ENCODE assay signal across 26 mouse cellular contexts in the genomic region with DNA sequence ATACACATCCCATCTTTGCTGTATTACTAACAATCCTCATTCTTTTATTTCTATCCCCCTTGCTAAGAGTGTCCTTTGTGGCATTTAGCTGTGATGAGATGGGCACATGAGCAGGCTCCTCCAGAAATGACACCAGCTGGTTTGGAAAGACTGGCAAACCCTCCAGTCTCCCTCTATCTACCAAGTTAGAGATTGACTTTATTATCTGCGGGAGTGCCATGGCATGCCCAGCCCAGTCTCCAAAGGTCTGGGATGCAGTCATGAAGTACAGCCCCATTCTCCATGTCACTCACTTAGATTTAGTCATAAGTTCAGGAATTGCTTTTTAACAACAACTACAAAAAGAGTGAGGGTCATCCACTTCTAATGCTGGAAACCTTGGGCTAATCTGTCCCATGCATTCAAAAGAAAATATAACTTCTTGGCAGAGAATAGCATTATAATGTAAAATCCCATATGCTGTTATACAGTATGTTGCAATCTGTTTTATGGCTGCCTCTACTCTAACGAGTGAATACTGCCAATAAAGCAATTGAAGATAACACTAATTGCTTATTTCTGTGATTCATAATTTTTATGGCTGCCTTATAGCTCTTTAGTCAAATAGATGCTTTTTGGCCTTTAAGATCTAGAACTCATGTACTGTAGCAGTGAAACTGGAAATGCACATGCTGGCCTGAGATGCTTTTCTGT.
DNase-seq lines count a peak whose midpoint lies in the region; ATAC-seq and TF ChIP-seq lines count a peak whose summit lies in the region.
"Had no signal": no experiment of that assay in that cellular context is flagged by ENCODE, and none has a peak within 500 bp of the region (broad histone marks: within the 10 kb centered on the region; RNA-seq: fewer than 3 reads in every experiment).

No protein-coding gene starts in this region.

- no peak for TF ChIP-seq CTCF in brain, embryonic 14.5 days (IDR thresholded peaks at IDR 0.05; ENCODE audit: borderline replicate concordance, extremely low read depth, insufficient read depth, insufficient read length)

- H3K4me1 ChIP-seq in forebrain, embryonic 15.5 days = peaks cover 26% of the 10 kb centered on the region
- H3K4me1 ChIP-seq in forebrain, embryonic 12.5 days = peaks cover 13% of the 10 kb centered on the region
- H3K4me1 ChIP-seq in intestine, embryonic 15.5 days (replicated peaks) = no peaks in the 10 kb centered on the region

- TF ChIP-seq POLR2A in brain, embryonic 14.5 days (IDR thresholded peaks at IDR 0.05; ENCODE audit: borderline replicate concordance, extremely low read depth, insufficient read depth, insufficient read length, poor library complexity, severe bottlenecking) = no peak

- intact Hi-C loops in heart, postnatal 36 days (cut with DNase I) = no loop called here

- no peaks in the 10 kb centered on the region for H3K9me3 ChIP-seq in forebrain, embryonic 15.5 days
- H3K9me3 ChIP-seq in forebrain, embryonic 12.5 days = no peaks in the 10 kb centered on the region
- no peaks in the 10 kb centered on the region for H3K9me3 ChIP-seq in intestine, embryonic 15.5 days
- H3K9me3 ChIP-seq: G1E; heart, embryonic 12.5 days; heart, embryonic 15.5 days had no signal

- H3K36me3 ChIP-seq in forebrain, embryonic 15.5 days = no peaks in the 10 kb centered on the region
- H3K36me3 ChIP-seq in forebrain, embryonic 12.5 days (replicated peaks) = no peaks in the 10 kb centered on the region
- H3K36me3 ChIP-seq in intestine, embryonic 15.5 days = no peaks in the 10 kb centered on the region
- H3K36me3 ChIP-seq: G1E; heart, embryonic 12.5 days; heart, embryonic 15.5 days had no signal

- ATAC-seq in forebrain, embryonic 15.5 days (replicated peaks) = peak; percentile 72
- ATAC-seq in forebrain, embryonic 12.5 days (ENCODE audit: low FRiP score) = no peak
- ATAC-seq in intestine, embryonic 15.5 days = peak; percentile 94
- ATAC-seq: hindbrain, postnatal 0 days; inflammation-experienced regulatory T-cells, adult 6 months; Patski had no signal

- no peak overlapping the region for H3K9ac ChIP-seq in forebrain, embryonic 15.5 days (replicated peaks)
- H3K9ac ChIP-seq in forebrain, embryonic 12.5 days = no peak overlapping the region
- H3K9ac ChIP-seq in intestine, embryonic 15.5 days = no peak overlapping the region
- H3K9ac ChIP-seq: heart, embryonic 12.5 days; heart, embryonic 15.5 days; hindbrain, embryonic 14.5 days had no signal

- H3K27me3 ChIP-seq in forebrain, embryonic 15.5 days = no peaks in the 10 kb centered on the region
- H3K27me3 ChIP-seq in forebrain, embryonic 12.5 days = no peaks in the 10 kb centered on the region
- no peaks in the 10 kb centered on the region for H3K27me3 ChIP-seq in intestine, embryonic 15.5 days (replicated peaks)
- H3K27me3 ChIP-seq: CH12.LX; heart, embryonic 12.5 days; heart, embryonic 15.5 days had no signal

- no peak overlapping the region for H3K4me3 ChIP-seq in forebrain, embryonic 15.5 days
- no peak overlapping the region for H3K4me3 ChIP-seq in forebrain, embryonic 12.5 days (replicated peaks)
- H3K4me3 ChIP-seq in intestine, embryonic 15.5 days (replicated peaks) = no peak overlapping the region
- H3K4me3 ChIP-seq: heart, embryonic 12.5 days; heart, embryonic 15.5 days had no signal

- DNase-seq in brain, embryonic 14.5 days (ENCODE audit: low read depth) = peak; percentile 60
- peak; percentile 37 for DNase-seq in large intestine, adult 2 months (ENCODE audit: low read depth, low spot score)
- no peak for DNase-seq in heart, postnatal 36 days
- no peak for DNase-seq in layer of hippocampus, postnatal 14 days (ENCODE audit: low spot score in 2 of 2)
- DNase-seq: adrenal gland, postnatal 10 days; adrenal gland, postnatal 36 days; B cell, adult 2 months; cerebellum, adult 11-12 months; cerebellum, adult 8-10 months; cerebellum, postnatal 10 days; gastrocnemius, postnatal 25 days; heart, adult 18-20 months; heart, postnatal 10 days; heart, postnatal 4 days; kidney, adult 8-10 months had no signal

- peak overlapping the region; percentile 80 for H3K27ac ChIP-seq in forebrain, embryonic 15.5 days (replicated peaks)
- no peak overlapping the region for H3K27ac ChIP-seq in forebrain, embryonic 12.5 days
- H3K27ac ChIP-seq in intestine, embryonic 15.5 days = no peak overlapping the region
- H3K27ac ChIP-seq: heart, embryonic 15.5 days; hindbrain, embryonic 14.5 days; hindbrain, postnatal 0 days had no signal

- no peak overlapping the region for H3K4me2 ChIP-seq in forebrain, embryonic 15.5 days (replicated peaks)
- no peak overlapping the region for H3K4me2 ChIP-seq in forebrain, embryonic 12.5 days
- H3K4me2 ChIP-seq in intestine, embryonic 15.5 days (replicated peaks) = no peak overlapping the region
- H3K4me2 ChIP-seq: heart, embryonic 12.5 days; heart, embryonic 15.5 days; hindbrain, embryonic 14.5 days had no signal

- 63% methylated on average over 2 of the region's 2 CpGs for WGBS in forebrain, embryonic 15.5 days
- WGBS in forebrain, embryonic 12.5 days = 86% methylated on average over 2 of the region's 2 CpGs
- 60% methylated on average over 2 of the region's 2 CpGs for WGBS in intestine, embryonic 15.5 days
- WGBS in large intestine, adult 2 months = 23% methylated on average over 2 of the region's 2 CpGs

Comparison
In these comparisons a context has a peak if more than half of its experiments do, and no peak if none do; other contexts are left out.
1. DNase-seq: peak in brain, embryonic 14.5 days (single experiment) and large intestine, adult 2 months (single experiment); none in heart, postnatal 36 days (0 of 2) and layer of hippocampus, postnatal 14 days (0 of 2).